Mouse (Mus musculus): ENCODE results near the gene Gm37240.

- TF ChIP-seq CTCF (IDR thresholded peaks at IDR 0.05; ENCODE audit: insufficient read depth, low read depth, low read length), result no peak
- TF ChIP-seq POLR2A (IDR thresholded peaks at IDR 0.05; ENCODE audit: insufficient read depth, low read depth, low read length), result no peak
These were observed 989.4 kb downstream of the Gm37240 start for GRCm38 (mm10) chr3:84897952-84898351.

Measured in olfactory bulb, adult 2 months (tissue).